Mouse (Mus musculus) heart, adult 2 months (tissue): ENCODE data around the gene Dlec1.

Experiments
- CTCF ChIP-seq: fragments of 200-600 bp; IDR thresholded peaks from 2 replicates; pipeline ENCODE4 v1.8.1; 2022; ENCODE audit warnings: antibody characterized with exemption, mild to moderate bottlenecking, moderate library complexity
- EP300 ChIP-seq: fragments of 200-500 bp; IDR thresholded peaks from 2 replicates; pipeline ENCODE4 v1.6.1; 2011; ENCODE audit warnings: low read depth, low read length, control low read depth; ENCODE audit not compliant: insufficient read depth

DNA sequence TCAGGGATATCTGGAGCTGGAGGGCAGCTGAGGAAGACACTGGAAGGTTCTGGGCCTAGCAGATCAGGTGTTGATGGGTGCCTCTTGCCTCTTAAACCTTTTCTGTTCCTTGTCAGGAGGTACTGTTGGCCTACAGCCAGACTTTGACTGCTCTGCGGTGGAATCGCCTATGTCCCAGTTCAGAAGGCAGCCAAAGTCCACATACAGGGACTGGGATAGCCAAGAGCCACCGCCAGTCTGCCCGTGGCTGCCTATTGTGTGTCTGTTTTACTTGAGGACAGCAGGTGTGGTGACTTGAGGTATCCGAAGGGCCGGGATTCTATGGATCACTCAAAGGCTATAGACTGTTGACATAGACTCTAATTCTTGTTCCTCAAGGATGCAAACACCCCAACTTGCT is 63.3 kb downstream of the Dlec1 start:
- TF ChIP-seq CTCF = no peak
- no peak for TF ChIP-seq EP300
